Mouse (Mus musculus) gastrocnemius, adult 18-20 months (tissue): ENCODE data around the gene Milr1. TPM values are rescaled to one million over a fixed set of nuclear protein-coding genes. Genes with fewer than 3 reads are reported as not detected.
A peak's percentile ranks its signal among the peaks of the same experiment; 100 is the strongest.
"Not testable (repeated sequence)": the region's sequence is repeated elsewhere in the genome, so short reads cannot be mapped to it uniquely, and the experiment has no call there.

Experiments
- DNase-seq: peaks from one replicate; pipeline ENCODE4 v3.0.0; 2021; ENCODE audit warnings: low spot score
- long read RNA-seq, 2 experiments: library from polyadenylated mRNA; stranded (forward); transcript quantifications; one replicate each; pipeline ENCODE4 v2.0.0; 2021
- total RNA-seq, 2 experiments: library from RNA; stranded (reverse); gene quantifications; 2 replicates each; pipeline ENCODE4 v1.2.3; 2021

Gene Milr1
- total RNA-seq: under 1 TPM in 1 of 2 experiments, not detected in 1; 0.34 TPM
- long read RNA-seq, experiment 1: 0 reads
- long read RNA-seq, experiment 2: 0 reads

DNA sequence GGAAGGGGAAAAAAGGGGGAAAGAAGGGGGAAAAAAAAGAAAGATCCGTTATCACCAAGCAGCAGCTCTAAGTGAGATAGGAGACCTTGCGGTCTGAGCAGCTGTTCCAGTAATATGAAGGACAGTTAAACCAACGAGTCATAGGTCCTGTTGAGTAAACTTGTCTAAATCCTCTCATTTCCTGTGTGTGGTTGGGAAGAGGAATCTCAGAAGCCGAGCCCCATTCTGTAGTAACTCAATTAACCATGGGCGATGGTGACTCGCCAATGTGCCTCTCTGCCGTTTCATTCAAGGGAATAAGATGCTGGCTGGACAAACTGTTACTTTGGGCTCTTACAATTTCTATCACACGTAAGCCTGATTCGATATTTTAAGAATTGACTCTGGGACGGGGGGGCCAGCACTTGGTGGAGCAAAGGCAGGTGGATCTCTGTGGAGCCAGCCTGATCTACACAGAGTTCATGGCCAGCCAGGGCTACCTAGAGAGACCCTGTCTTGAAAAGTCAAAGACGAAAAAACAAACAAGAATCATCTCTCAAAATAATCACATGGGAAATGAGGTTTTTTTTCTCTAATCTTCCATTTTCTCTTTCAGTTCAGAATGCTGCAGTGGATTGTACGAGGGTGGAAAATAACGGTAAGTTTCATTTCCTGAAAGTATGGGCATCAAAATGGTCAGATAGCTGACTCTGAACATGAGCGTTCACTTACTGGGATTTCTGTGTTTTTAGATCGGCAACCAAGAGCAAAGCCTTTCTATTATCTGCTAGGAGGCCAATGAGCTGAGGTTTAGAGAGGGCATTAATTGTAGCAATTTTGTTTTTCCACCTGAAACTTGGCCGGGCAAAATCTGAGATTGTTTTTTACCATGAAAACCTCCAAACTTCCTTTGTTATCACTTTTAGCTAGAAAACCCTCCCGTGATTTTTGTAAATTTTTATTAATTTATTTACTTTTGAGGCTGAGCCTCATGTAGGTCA lies at the start of gene Milr1:
Gene Milr1, plus strand, starts transcription at position 188 of the 980 bp plus-strand sequence.
- DNase-seq: no peak

DNA sequence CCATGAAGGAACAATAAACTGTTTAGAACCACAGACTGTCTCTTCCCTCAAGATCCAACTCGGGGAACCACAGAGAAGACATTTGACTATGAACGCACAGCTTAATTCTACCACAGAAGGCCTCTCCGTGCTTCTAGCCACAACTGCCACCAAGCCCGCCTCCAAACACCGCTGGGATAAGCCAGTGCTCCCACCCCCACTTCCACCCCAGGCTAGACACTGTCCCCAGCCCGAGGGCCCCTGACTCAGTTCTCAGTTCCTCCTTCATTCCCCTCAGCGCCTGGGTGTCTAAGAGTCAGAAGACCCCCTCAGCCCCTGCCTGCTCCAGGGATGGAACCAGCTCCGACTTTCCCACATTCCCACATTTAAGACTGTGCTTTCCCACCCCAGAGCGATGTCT lies 49.4 kb upstream of the Milr1 start:
- no peak for DNase-seq

DNA sequence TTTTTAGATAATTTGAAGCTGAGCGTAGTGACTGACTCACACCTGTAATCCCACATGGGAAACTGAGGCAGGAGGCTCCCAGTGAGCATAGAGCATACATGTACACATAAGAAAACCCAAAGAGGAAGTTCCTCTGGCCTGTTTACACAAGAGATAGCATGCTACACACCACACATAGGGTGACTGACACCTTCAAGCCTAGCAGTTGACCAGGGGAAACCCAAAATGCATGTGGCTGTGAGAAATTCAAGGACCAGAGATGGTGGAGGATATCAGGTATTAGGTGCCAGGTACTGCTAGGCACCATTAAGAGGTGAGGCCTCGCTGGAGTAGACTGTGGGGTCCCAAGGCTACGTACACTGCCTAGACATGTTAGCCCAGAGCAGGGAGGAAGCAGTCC lies 48.4 kb upstream of the Milr1 start:
- no peak for DNase-seq

DNA sequence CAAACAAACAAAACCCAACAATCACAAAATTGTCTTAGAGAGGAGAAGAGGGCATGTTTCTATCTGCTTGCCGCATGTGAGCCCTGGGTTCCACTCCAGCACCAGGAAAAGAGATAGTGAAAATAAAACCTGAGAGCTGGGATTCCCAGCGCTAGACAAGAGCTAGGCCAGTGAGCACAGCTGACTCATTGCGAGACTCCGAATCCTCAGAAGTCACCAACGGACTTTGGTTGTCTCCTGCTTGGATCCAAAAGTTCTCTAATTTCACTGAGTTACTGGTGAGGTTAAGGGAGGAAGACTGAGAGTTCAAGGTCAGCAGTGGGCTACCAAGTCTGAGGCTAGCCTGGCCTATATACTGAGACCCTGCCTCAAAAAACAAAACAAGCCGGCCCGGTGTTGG lies 47.1 kb upstream of the Milr1 start:
- DNase-seq: no peak

DNA sequence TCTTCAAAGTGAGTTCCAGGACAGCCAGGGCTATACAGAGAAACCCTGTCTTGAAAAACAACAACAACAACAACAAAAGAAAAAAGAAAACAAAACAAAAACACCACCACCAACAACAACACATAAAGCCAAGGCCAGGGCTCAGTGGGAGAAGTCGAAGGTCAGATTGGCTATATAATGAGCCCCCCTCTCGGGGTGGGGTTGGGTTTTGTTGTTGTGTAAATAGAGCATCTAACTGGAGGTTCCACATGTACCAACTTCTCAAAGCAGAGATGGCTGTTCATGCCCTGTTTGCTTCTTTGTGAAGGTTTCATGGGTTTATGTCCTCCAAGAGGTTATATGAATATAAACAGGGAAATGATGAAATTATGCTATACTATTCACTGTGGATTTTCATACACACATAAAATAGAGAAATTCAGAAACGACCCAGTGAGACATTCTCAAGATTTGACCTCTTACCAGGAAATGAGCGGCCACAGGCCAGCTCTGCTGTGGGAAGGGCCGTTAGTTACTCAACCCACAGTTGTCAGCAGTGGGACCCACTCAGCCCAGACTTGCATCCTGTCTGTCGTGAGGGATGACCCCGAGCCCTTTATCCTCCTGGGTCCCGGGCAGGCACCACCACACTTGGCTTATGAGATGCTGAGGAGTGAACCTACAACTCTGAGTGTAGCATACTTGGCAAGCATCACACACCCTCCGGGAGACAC lies 46.5 kb upstream of the Milr1 start:
- no peak for DNase-seq

DNA sequence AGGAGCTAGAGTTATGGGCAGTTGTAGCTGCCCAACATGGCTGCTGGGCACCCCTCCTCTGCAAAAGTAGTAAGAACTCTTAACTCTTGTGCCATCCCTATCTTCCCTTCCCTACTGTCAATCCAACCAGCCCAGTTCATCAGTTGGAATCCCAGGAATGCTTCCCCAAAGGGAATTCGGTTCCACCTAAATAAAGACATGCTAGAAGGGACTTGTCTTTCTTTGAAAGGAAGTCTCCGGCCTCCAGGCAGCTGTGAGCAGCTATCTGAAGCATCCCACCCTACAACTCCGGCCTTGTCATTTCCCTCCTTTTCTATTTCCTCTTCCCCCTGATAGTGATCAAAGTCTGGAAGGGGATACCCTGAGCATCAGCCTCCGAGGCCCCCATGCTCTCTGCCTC lies 44.8 kb upstream of the Milr1 start:
- no peak for DNase-seq

DNA sequence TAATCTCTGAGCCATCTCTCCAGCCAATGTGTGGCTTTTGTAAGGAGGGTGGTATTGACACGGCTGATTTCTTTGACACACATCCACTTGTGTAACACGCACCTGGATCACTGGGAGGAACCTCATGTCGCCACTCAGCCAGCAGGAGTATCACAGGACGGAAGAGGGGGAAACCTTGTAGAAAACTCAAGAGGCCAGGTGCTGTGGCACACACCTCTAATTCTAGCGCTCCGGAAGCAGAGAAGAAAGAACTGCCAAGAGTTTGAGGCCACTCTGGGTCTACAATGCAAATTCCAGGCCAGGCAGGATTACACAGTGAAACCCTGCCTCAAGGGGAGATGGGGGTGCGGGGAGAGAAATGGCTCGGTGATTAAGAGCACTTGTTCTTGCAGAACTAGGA lies 43.9 kb upstream of the Milr1 start:
- DNase-seq: no peak

DNA sequence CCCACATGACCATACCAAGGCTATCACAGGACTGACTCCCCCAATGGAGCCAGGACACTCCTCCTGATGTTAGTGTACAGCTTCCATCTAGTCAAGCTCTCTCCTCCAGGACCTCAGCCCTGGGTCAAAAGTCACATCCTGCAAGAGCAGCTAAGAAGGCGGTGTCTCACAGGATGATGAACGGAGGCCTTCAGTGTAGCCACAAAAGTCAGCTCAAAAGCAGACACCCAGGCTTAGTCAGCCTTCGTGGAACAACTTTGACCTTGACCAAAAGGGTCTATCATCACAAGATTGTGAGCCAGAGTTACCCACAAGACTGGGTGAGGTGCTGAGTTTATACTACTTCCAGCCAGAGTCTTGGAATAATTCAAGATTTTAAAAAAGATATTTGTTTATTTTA lies 43.2 kb upstream of the Milr1 start:
- DNase-seq: no peak

DNA sequence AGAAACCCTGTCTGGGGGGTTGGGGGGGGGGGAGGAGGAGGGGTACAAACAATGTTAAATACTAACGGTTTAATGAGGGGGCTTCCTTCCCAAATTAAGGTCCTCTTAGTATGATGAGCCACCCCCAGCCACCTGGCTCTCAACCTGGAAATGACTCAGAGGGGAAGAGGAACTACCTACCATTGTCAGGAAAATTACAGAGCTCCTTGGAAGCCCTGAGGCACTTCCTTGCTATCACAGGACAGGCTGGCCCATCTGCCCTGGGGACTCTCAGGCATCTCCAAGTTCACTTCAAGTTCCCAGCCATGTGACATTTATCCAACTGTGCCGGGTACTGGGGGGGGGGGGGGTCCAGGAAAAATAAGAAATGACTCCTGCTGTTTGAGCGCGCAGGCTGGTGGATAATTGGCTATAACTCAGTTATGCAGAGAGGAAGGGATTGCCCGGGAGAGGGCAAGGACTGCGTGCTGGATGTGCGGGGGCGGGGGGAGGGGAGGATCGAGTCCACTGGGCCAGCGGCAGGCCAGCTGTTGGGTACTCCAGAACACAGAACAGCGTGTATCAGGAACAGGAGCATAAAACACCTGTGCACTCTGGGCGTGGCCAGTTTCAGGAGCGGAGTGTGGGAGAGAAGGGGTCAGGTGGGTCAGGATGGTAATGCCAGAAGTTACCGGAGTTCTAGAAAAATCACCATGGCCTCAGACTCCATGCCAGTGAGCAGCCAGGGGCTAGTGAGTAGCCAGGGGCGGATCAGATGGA lies 41.6 kb upstream of the Milr1 start:
- no peak for DNase-seq

DNA sequence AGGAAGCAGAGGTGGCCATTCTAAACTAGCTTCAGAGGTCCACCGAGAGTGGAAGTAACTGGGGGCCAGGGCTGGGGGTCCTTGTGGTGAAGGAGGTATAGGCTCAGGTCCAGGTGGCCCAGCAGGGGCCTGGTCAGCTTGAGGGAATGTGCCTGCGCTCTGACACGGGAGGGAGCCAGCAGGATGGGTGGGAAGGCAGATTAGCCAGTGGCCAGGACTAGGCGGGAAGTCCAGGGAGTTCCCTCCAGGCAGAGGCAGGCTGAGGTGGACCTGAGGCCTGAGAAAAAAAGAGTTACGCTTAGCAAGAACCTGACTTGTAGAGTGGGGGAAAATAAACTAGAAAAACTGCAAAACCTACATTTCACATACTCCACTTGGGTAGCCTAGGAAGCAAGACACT lies 40.2 kb upstream of the Milr1 start:
- DNase-seq: no peak

DNA sequence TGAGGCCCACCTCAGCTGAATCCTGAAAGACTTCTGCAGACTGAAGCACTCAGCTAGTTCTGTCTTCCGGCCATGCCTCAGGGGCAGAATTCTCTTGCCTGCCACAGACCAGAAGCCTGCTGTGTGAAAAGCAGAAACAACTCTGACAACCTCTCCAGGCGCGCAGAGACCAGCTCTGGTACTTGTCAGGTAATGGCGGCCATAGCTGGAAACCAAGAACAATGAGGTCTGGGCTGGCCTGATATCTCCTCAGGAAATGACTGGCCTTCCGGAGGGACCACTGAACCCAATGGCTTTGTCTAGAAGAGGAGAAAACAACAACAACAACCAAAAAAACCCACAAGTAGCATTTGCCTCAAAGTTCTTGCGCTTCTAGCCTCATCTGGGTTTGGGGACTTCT lies 36.0 kb upstream of the Milr1 start:
- DNase-seq: no peak

DNA sequence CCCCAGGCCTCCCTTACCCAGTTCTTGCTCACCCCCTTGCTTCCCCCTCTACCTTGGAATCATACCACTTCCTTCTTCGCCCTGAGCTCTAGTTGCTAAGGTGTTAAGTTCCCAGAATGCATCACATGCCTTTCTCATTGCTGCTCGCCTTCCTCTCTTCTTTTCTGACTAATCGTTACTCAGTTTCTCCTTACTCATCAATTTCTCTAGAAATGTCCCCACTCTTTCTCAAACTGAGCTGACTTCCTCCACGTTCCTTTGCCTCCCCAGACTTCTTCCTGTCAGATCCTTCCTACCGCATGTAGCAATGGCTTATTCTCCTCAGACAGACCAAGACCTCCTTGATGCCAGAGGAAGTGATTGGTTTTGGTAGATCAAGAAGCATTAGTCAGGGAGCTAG lies 34.5 kb upstream of the Milr1 start:
- DNase-seq: no peak

DNA sequence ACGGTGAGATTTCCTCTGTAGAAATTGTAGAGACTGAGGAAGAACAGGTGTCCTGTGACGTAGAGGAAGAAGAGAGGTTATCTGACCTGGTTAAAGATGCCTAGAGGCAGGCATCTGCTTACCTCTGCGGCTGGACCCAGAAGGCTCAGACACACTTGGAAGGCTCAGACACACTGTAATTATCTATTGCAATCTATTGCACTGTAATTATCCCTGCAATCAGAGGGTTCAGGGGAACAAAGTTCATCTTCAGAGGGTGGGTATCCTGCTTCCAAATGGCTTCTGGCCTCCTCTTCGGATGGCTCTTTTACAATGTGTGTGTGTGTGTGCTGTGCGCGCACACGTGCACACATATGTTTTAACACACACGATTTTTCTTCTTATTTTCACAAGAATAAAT lies 30.6 kb upstream of the Milr1 start:
- DNase-seq: no peak

DNA sequence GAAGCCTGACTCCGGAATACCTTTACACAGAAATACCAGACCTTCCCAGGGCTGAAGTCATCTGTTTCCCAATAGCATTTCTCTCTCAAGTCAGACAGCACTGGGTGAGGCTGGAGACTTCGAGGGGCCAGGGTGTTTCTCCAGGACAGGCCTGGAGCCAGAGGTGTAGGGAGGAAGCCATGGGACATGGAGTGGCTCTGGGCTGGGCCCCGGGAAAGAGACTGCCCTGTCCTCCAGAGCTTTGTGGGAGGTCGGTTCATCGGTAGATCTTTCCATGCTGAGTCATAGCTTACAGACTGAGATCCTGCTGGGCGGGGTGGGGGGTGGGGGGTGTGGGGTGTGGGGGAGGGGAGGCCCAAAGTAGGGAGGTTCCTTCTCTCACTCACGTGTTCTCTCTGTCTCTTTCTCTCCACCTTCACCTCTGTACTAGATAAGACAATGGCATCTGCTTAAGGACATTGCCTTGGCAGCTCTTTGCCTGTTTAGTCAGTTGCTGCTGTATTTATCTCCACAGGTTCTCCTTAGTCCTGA lies 28.1 kb upstream of the Milr1 start:
- peak; percentile 34 for DNase-seq

DNA sequence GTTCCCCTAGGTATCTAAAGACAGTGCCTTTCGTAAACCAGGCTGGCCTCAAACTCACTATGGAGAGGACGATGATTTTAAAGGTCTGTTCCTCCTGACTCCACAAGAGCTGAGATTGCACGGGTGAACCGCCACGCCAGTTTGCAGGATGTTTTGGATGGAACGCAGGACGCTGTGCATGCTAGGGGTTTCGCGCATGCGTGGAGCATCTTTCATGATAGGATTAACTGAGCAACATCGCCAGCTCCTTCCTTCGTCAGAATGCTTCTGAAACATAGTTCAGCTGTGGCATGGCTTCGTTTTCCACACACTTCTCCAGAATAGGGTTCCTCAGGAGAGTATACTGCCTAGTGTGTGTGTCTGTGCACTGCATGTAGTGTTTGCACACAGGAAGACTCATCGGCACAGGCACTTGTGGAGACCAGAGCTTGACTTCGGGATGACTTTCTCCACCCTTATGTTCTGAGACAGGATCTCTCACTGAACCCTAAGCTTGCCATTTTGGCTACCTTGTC lies 27.4 kb upstream of the Milr1 start:
- DNase-seq: no peak

DNA sequence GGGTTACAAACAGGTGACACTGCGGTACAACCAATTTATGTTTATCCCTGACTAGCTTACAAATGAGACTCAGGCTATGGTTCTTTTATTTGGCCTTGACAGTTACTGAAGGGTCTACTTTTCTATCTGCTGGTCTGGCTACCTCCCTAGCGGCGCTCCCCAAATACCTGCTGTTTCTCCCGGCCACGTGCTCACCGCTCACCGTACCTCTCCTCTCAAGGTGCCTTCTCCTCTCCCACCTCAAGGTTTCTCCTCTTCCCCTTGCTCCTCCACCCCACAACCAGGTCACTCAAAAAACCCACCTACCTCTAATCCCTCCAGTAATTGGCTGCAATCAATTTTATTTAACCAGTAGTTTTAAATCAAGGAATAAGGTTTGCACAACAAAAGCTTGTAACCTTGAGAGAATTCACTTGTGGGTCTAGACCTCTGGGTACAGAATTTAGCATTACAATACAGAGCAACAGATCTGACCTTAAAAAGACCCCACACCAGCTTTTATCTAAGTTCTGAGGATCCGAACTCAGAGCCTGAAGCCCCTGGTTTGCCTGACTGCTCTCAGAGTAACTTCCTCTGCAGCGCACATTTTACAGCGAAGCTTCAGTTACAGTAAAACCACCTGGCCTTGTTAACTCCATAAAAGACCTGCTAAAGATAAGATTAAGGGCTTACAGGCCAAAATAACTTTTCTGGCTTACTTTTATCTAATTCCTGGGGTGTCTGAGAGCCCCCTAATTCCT lies 26.7 kb upstream of the Milr1 start:
- no peak for DNase-seq

DNA sequence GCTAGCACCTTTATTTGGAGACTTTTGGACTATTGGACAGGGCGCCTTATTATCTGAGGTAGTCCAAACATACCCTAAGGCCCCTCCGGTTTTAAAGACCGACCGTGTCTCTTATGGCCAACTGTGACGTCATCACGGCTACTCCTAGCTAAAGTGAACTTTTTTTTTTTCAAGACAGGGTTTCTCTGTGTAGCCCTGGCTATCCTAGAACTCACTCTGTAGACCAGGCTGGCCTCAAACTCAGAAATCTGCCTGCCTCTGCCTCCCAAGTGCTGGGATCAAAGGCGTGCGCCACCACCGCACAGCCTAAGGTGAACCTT lies 26.1 kb upstream of the Milr1 start:
- not testable (repeated sequence) for DNase-seq

DNA sequence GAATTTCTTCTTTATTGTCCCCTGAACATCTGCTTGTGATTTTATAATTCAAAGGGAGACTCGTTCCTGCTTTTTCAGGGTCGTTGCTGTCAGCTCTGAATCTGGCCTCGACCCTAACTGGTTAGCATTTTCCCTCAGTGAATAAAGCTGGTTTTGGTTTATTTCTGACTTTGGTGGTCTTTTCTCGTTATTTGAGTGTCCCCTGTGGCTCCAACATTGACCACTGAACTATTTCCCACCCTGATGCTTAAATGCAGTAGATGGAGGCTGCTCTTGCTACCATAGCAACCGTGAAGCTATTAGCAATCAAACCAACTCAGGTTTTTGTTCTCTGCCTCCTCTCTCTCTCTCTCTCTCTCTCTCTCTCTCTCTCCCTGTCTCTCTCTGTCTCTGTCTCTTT lies 23.1 kb upstream of the Milr1 start:
- DNase-seq: no peak

DNA sequence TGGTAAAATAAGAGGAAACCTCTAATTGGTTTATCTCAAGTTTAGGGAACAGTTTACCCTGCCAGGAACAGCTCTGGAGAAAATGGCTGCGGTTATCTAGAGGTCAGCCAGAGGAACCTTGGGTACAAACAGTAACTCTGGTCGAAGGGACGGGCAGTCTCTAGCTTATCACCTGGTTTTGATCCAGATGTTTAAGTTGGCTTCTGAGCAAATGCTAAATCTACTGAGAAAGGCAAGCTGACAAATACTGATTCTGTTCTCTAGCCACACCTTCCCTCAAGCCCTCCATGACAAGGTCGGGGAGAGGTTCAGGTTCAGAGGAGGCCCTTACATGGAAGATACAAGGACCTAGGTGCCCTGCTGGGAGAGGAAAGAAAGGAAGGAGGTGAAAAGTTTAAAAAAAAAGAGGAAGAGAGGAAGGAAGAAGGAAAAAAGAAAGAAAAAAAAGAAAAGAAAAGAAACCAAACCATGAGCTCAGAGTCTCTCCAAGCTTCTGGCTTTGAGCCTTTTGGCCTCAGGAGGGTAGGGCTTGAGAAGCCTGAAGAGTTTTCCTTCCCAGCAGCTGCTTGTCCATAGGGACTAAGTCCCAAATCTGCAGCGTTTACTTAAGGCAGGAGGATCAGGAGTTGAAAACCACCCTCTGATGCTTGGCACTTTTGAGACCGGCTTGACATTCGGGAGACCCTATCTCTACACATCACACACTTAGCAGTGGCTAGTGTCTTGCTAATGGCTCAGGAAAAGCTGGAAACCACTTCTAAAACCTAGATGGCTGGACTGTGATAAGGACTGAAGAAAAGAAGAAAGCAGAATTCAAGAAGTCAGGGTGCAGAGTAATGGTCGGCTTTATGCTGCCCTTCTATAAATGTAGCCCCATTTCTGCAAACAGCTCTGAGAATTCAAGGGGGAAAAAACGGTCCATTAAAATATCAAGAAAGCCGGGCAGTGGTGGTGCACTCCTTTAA lies 22.3 kb upstream of the Milr1 start:
- DNase-seq: no peak

DNA sequence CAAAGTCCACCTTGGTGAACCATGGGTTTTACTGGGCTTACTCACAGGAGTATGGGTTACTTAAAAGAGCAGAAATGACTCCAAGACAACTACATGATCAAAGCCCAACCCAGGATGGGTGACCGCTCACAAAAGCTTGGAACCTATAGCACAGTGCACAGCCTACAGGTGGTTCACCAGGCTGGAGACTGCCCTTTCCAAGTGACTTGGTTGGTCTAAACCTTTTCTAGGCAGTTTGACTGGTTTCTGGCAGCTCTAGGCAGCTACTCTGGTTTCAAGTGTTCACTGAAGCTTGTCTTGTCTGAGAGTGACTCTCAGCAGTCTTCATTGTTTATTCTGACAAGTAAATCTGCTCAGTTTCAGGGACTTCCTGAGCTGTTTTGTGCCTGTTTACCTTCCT lies 21.4 kb upstream of the Milr1 start:
- no peak for DNase-seq
